Mouse (Mus musculus) cerebellum, postnatal 36 days (tissue): ENCODE measurements at regions not wholly inside any gene's neighbourhood (a gene's known extent, or its start where the extent isn't known, plus 50 kb on each side); places are given as distances from the start of the nearest gene placed in this dataset.
"Not testable (repeated sequence)": the region's sequence is repeated elsewhere in the genome, so short reads cannot be mapped to it uniquely, and the experiment has no call there.

Source experiments
- DNase-seq, 2 experiments: peaks; one replicate each; pipeline ENCODE4 v3.0.0; 2021 to 2022; ENCODE audit warnings: mixed read lengths in 2 of 2

DNA sequence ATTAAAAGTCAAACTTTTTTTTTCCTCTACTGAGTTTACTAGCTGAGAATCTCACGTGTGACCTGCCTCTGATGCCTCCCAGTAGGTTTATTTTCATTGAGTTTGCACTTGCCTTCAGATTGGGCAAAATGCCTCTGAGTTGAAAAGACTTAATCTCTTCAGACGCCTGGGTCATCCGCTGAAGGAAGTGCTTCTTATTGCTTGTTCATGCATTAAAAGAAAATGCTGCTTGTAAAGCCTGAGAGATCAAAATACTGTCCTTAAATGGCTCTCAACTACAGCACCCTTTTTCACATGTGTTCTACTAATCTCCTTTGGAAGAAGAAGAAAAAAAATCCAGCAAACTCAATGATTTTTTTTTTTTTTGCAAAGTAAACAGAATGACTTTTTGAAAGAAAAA, 351.5 kb downstream of the Kcnh5 start:
- DNase-seq, result no peak

DNA sequence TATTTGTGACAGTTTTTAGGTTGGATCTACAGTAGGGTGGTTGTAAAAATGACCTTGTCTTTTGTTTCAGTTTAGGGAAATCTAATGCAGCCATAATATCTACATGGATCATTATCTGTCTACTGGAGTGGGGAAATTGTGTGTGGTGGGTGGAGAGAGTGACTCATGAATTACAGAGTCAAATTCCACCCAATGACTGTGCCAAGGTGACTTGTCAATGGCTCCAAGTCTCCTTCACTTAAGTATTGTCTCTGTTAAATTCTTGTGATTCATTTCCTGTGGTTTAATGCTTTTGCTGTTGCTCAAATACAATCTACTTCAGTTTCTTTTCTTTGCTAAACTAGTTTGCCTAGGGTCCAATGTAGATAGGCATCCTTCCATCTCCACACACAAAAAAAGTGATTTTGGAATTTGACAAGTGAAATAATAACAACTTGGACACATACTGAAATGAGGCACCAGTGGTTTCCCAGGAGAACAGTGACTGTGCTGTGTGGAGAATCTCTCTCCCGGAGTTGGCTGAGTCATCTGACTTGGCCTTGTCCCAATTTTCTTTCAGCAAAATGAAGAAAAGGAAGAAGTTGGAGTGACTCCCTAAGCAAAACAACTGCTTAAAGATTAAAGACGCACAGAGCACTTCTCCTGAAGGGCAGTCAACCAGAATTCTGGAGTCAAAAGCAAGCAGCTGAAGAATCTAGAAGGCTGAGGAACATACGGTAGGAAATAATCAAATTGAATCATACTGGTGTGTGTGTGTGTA, 352.2 kb downstream of the Kcnh5 start:
- peak in 1 of 2 experiments; percentile 2 for DNase-seq

DNA sequence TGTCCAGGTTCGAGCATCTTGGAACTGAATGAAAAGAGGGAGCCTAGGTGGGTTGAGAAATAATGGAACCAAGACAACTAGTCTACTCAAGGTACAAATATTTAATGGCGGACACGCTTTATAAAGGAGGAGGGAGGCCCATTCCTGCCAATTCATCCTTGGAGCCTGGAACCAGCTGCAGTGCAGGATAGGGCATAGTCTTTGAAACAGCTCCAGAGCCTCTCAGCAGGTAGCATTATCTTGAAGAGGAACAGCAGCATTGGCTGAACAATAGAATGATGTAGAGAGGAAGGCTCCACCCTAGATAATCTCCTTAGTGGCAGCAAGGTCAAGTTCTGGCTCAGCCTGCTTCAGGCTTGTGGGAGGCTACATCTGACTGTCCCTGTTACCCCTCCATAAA, 361.0 kb downstream of the Kcnh5 start:
- not testable (repeated sequence) for DNase-seq

DNA sequence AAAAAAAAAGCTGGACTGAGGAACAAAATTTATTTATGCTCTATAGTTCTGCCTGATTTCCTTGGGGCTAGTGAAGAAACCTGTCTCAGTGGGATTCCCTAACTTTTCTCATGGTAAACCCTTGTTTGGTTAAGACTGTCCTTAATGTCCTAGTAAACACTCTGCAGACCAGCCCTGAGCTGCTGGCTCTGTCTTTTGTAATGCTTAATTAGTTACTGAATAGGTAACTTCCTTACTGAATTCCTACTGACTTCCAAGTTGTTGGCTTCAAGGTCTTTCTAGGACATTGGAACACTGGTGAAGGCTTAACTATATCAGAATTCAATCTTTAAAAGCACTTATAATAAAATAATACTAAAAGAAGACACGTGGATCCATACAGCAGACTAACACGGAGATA, 368.6 kb downstream of the Kcnh5 start:
- not testable (repeated sequence) for DNase-seq

DNA sequence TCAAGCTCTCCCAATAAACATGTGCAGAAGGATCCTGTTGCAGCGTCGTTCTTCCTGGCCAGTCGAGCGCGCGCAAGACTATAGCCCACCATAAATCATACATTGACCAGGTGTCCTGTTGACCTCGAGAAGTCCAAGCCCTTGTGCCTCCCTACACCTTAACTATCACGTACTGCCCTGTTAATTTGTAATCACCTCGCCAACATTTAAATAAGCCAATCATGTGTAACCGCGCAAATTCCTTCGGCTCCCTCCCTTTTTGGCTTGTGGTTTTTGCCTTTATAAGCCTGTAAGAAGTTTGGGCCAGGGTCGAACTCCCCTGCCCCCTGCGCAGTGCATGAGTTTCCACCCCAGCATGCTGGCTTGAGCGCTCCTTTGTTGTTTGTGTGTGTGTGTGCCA, 369.2 kb downstream of the Kcnh5 start:
- not testable (repeated sequence) for DNase-seq

DNA sequence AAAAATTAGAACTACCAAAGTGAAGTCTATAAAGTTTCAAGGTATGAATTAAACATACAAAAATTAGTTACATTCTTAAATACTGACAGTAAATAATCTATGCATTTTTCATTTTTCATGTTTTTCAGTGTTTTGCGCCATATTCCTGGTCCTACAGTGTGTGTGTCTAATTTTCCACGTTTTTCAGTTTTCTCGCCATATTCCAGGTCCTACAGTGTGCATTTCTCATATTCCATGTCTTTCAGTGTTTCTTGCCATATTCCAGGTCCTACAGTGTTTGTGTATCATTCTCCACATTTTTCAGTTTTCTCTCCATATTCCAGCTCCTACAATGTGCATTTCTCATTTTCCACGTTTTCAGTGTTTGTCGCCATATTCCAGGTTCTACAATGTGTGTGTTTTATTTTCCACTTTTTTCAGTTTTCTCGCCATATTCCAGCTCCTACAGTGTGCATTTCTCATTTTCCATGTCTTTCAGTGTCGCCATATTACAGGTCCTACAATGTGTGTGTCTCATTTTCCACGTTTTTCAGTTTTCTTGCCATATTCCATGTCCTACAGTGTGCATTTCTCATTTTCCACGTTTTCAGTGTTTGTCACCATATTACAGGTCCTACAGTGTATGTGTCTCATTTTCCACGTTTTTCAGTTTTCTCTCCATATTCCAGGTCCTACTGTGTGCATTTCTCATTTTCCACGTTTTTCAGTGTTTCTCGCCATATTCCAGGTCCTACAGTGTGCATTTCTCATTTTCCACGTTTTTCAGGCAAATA, 373.2 kb downstream of the Kcnh5 start:
- DNase-seq, result no peak

DNA sequence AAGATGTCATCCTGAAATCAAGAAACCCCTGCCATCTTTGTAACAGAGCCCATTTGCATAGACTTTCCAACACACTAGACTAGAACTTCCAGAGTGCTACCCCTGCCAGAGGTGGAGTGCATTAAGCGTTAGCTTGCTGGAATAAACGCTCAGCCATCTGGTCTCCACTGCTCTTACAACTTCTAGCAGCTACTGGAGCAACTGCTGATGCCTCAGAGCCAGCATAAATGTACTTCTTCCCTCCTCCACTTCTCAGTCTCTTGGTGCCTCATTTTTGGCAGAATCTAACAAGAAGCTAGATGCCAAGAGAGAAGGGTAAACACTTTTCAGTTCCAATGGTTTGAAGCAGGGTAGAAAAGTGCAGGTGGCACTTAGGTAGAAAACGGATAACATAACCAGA, 385.1 kb downstream of the Kcnh5 start:
- DNase-seq, result no peak

DNA sequence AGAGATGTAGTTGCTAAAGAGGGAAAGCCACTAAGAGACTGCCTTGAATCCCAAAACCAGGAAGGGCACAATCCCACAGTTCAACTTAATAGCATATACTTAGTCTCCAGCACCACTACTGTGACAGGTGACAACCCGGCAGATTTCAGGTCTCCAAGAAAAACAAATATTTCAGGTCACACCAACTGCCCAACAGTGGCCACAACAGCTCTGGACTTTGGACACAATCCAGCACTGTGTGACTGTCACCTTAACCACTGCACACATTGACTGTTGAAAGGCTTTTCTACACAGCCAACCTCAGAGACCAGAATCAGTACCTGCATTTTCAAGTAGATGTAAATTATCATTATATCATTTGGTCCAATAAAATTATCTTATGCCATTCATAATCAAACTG, 414.8 kb downstream of the Kcnh5 start:
- DNase-seq, result no peak

DNA sequence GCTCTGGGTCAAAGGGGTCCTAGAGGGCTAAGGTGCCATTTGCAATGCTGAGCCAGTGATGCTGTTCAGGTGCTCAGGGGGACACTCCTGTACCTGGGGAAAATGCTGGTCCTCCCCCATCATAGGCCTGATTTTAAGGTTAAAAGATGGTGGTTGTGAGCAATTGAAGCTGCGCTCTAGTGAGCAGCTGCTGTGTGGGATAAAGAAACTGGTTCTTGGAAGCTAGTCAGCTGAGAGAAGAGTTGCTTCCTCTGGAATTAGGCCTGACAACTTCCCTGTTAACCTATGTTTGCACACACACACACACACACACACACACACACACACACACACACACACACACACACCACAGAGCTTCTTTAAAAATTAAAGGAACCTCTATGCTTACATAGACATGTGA, 428.9 kb upstream of the Gm11042 start:
- DNase-seq, result no peak

DNA sequence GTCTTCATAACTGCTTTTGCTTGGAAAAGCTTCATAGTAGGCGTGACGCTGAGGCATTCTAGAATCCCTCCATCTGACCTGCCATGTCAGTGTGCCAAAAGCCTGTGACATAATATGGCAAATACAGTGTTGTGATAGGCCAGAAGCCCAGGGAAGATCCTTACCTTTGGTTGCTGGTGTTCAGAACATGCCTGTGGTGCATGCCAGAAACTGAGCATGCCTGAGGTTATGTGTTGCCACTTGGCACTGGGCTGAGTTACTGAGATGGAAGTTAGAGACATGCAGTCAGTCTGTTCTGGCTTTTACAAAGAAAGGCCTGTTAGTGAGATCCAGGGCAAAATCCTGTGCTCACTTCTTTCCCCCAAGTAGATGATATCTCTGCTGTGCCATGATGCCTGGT, 412.7 kb upstream of the Gm11042 start:
- no peak for DNase-seq

DNA sequence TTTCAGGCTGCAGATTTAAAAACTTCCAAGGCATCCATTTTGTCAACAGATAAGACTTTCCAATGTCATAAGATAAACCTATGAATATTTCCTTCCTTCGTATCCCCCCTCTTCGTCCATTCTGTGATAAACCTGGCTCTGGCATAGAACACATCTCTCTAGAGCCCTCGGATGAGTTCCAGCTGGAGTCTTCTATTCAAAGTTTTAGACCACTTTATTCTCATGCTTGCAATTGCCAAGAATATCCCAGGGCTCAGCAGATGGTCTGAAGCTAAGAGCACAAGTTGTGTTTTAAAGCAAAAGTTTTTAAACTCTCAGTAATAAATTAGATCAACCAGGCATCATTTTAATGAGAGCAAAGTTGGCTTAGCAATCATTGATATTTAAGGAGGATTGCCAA, 363.0 kb upstream of the Gm11042 start:
- DNase-seq, result no peak

DNA sequence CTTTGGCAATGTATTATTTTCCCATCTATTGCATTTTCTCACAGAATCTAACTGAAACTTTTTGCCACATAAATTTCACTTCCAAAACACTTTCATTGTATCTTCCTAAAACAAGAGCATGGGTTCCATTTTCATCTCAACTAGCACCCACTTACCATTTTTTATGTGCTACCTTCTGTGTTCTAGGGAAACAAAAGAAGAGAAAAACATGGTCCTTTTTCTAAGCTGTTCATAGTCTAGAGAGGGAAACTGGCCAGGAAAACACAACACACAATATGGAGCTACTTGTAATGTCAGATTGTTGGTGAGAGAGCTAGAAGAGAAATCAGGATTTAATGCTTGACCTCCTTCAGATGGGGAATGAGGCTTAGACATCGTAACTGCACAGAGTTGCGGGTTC, 361.6 kb upstream of the Gm11042 start:
- DNase-seq, result no peak

DNA sequence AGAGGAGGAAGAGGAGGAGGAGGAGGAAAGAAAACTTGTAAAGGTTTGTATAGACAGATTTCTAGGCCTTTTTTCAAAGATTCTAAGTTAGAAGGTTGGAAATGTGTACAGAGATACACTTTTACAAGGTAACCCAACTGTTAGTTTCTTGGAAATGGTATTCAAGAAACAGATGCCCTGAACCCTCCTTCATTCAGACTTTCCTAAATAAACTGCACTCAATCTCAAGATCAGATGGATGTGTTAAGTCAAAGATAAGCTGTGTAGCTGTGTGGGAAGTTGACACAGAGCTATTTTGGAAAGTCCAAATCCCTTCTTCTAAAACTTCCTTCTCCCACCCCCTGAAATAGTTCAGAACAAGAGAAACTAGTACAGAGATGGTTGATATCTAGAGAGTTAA, 342.2 kb upstream of the Gm11042 start:
- no peak for DNase-seq

DNA sequence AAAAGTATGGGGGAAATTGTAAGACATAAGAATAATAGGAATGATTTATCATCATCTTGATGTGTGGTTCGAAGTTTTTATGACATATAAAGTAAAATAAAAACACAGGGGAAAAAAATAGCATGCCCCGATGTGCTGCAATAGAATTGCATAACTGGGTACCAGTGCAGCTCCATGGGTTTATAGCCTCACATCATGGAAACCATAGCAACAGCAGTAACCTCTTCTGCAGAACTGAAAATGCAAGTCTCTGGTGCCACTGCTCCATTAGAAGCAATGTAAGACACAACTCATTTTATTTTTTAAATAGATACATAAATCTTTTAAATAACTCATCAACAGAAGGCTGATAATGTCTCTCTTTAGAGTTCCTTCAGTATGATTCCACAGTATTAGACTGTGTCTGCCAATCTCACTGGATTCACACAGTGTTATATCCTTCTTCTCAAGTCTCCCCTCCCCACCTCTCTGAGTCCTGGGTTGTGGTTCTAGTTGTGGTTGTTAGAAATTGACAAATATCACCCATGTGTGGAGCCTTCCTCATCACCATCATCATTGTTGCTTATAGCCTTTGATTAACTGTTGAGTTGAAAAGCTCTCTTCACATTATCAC, 340.9 kb upstream of the Gm11042 start:
- DNase-seq, result no peak

DNA sequence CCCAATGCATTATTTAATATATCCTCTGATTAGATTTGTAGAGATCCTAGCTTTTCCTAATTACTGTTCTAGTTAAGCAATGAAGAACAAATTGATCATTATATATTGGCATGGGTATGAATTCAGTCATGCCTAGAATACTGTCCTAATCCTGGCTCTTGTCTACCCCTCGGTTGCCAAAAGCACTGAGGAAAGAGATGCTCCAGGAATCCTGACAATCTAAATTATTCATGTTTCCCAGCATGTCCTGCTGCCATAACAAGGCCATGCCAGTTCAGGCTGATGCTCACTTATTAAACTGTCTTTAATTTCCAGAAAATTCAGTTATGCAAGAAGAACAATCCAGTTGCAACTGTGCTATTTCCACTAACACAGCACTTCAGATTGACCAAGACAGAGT, 335.1 kb upstream of the Gm11042 start:
- DNase-seq, result no peak

DNA sequence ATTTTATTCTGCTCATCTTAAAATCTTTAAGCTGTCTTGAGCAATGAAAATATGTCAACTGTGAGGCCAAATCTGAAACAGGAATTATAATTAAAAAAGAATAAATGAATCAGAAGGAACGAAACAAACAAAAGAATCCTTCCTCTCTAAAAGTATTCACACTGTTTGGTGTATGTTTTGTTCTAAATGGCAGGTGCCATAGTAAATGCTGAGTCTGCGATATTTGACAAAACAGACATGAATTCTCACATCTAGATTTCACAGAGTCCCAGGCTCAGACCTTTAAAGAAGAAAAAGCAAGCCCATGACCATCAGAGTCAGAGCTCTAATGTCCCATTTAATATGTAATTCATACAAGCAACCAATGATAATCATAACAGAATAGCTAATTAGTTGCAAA, 316.6 kb upstream of the Gm11042 start:
- no peak for DNase-seq

DNA sequence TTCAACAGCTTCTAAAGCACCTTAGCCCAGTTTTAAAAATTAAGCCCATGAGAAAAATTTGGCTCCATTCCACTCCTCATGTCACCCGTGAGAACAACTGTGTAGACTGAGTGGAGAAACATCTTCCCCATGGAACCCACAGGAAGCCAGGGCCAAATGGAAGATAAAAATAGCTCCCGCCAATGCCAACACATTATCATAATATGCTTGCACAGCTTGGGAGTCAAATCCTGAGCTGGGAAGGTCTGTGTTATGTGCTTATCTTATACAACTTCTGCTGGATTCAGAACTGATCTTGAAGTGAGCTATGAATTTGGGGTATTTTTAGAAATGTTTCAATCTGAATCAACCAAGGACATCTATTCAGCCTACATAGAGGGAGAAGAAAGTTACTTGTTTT, 279.0 kb upstream of the Gm11042 start:
- no peak for DNase-seq

DNA sequence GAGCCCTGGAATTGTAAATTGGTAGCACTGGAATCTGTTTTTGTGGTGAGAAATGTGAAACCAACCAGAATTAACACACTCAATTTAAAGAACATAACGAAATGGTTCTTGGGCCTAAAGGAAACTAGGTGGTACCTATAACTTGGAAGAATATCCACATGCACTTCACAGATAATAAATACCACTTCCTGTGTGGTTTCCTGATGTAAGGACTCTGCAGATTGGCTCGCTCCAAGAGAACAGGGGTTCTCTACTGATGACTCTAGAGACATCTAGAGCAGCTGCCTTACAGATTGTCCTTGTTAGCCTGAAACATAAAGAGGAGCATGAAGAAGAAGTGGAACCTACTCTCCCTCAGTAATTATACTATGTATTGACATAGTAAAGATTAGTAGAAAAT, 238.4 kb upstream of the Gm11042 start:
- DNase-seq, result no peak

DNA sequence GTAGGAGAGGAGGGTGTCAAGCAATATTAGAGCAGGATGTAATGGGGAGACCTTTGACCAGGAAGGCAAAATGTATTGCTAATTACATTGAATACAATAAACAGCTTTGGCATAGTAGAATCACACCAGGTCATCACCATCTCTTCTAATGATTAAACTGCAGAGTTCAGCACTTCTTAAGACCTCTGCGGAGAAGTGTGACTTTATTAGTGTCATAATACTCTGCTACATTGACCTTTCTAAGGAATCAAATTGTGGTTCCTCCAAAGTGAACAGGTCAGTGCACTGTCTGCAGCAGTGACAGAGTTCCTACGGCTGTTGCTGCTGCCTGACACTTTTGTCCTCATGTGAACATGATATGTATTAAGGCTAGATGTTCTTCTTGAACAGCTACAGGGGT, 228.0 kb upstream of the Gm11042 start:
- no peak for DNase-seq

DNA sequence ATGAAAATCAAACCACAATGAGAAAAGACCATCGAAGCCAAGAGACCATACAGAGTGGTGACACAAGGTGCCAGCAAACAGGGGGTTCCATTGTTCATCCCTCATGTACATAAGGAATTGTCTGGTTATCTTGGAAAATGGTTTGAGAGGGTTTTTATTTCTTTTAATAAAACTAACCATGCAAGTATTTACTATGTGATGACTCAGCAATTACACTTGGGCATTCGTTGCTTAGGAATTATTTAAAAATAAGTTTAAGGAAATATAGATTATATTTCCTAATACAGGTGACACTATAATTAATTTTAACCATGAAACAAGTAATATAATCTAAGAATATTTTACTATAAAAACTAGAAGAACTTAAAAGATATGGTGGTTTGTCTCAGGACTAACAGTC, 218.7 kb upstream of the Gm11042 start:
- DNase-seq, result no peak

DNA sequence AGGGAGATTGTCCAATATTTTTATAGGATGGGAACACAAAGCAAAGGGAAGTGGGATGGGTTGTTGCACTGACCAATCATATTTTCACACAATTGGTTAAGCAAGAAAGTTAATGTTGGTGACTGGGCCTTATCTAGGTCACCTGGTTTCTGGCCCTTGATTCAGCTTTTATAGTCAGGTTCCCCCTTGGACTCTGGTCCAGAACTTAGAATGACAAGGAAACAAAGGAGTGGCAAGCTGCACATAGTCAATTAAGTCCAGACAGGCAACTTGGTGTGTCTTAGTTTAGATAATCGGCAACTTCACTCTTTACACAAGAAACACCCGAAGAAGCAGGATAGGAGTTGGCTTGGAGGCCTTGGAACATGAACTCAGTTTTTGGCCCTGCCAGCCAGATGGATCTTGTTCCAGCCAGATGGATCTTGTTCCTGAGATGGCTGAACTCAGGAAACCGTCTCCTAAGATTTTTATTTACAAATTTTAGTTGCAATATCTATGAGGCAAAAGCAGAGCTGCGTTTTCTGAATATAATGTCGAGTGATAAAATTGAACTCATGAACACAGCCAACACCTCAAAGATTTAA, 212.9 kb upstream of the Gm11042 start:
- DNase-seq, result peak; percentile 5 to 8

DNA sequence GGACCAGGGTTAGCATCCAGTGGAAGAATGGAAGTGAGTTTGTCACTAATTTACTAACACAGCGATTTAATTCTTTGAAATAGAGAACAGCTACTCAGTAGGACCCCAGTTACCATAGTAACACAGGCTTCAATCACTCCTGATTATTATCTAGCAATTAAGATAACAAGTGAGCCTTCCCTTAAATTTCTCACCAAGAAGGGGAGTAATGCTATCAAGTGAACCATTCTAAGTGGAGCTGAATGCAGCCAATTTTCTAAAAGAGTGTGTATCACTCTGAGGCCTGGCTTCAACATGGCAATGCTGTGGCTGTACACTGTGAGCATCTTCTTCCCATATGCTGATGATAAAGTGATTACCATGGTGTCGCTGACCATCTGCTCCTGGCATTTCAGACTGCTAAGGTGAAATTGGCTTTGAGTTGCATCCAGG, 211.0 kb upstream of the Gm11042 start:
- DNase-seq, result peak; percentile 23 to 29

DNA sequence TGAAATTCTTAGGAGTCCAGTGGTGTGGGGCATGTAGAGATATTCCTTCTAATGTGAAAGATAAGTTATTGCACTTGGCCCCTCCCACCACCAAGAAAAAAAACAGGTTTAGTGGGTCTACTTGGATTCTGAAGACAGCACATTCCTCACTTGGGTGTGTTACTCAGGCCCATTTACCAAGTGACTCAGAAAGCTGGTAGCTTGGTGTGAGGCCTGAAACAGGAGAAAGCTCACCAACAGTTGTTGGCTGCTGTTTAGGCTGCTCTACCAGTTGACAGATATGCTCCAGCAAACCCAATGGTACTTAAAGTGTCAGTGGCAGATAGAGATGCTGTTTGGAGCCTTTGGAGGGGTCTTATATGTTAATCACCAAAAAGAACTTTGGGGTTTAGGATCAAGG, 207.8 kb upstream of the Gm11042 start:
- DNase-seq, result no peak

DNA sequence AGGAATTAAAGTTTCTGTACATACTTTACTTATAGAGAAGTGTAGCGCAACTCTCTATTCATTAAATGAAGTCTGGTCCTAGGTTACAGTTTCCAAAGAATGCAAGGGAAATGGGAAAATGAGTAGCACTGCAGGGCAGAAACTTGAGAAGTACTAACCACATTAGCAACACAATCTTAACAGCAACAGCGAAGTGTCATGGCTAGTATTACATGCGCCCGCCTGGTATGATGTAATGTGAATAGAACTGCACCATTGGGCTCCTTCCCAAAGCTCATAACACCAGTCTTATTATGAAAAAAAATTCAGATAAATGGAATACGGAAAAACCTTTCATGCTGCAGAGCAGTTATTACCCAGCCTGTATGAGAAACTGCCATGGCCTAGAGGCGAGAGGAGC, 201.8 kb upstream of the Gm11042 start:
- DNase-seq, result no peak
